Mouse (Mus musculus): ENCODE results near the gene Glrx2. TPM values are rescaled to one million over a fixed set of nuclear protein-coding genes. Genes with fewer than 3 reads are reported as not detected.

The Glrx2 gene
- polyA plus RNA-seq, 1 experiment from 2014 or later = 158 TPM

DNA sequence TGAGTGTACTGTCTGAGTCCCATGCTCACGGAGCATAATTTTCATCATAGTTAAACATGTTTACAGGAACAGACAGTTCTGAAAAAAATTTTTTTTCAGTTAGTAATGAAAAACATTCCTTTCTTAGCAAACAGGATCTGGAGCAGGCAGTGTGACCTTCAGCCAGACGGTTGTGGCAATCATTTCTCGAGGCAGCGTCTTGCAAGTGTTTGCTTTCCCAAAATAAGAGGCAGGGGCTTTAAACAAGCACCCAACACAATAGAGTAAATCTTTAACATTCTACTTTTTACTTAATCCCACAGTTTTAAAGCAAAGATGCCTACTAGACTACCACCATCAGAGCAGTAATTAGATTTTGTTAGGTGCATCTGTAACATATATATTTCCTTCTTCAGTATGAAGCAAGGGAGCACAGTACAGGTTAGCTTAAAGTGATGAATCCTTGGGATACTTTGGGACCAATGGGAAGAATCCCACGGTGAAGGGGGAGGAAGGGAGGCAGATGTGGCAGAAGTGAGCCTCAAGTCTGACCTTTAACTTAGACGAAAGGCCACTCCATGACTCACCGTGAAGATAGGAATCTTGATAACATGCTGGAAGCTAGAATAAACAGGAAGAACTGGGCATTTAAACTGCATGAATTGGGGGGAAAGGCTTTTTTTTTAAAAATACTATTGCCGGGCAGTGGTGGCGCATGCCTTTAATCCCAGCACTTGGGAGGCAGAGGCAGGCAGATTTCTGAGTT, 11.7 kb downstream of the Glrx2 start:
- no peak overlapping the region for H3K4me2 ChIP-seq
- no peaks in the 10 kb centered on the region for H3K4me1 ChIP-seq
- H3K27me3 ChIP-seq = no peaks in the 10 kb centered on the region
- no peak overlapping the region for H3K27ac ChIP-seq
- no peak for ATAC-seq (ENCODE audit: low FRiP score)
- 80% methylated on average over 9 of the region's 9 CpGs for WGBS
- no peak overlapping the region for H3K4me3 ChIP-seq (replicated peaks)
- H3K36me3 ChIP-seq (replicated peaks) = no peaks in the 10 kb centered on the region
- H3K9ac ChIP-seq = no peak overlapping the region
- no peaks in the 10 kb centered on the region for H3K9me3 ChIP-seq

GRCm38 (mm10) chr1:143730899-143731298, 14.8 kb downstream of the Glrx2 start:
- 86% methylated on average over 2 of the region's 2 CpGs for WGBS

DNA sequence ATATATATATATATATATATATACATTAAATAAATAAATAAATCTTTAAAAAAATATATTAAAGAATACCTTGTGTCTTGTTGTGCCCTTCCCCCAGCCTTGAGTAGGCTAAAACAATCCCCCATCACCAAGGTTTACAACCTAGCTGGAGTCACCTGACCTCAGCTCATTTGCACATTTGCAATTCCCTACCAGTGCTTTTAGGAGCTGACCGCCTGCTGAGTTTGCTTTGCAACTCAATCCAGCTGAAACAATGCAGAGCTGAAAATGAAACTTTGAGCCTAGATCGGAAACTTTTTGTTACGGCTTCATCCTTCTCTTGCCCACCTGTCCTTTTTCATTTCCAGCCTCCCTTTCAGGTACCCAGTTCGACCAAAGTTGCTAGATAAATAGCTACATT, 15.6 kb downstream of the Glrx2 start:
- H3K9me3 ChIP-seq = no peaks in the 10 kb centered on the region
- H3K9ac ChIP-seq = no peak overlapping the region
- 42% methylated on average over 4 of the region's 4 CpGs for WGBS
- H3K4me3 ChIP-seq (replicated peaks) = no peak overlapping the region
- H3K4me2 ChIP-seq = no peak overlapping the region
- no peaks in the 10 kb centered on the region for H3K36me3 ChIP-seq (replicated peaks)
- no peak overlapping the region for H3K27ac ChIP-seq
- no peaks in the 10 kb centered on the region for H3K4me1 ChIP-seq
- H3K27me3 ChIP-seq = no peaks in the 10 kb centered on the region
- ATAC-seq (ENCODE audit: low FRiP score) = no peak

More at GRCm38 (mm10) chr1:143730899-143731298, 14.8 kb downstream of the Glrx2 start:
- Histone ChIP-seq H3K27me3 (no peaks in the 10 kb centered on the region), H3K4me1 (no peaks in the 10 kb centered on the region), H3K4me2 (no peak overlapping the region), H3K9me3 (no peaks in the 10 kb centered on the region), H3K4me3 (replicated peaks) (no peak overlapping the region), H3K36me3 (replicated peaks) (no peaks in the 10 kb centered on the region), H3K9ac (no peak overlapping the region), H3K27ac (no peak overlapping the region)
- ATAC-seq (ENCODE audit: low FRiP score) = no peak

- WGBS = 73% methylated on average over 5 of the region's 5 CpGs
- H3K4me3 ChIP-seq (replicated peaks) = no peak overlapping the region
These were observed 17.8 kb downstream of the Glrx2 start for GRCm38 (mm10) chr1:143733914-143734410.

DNA sequence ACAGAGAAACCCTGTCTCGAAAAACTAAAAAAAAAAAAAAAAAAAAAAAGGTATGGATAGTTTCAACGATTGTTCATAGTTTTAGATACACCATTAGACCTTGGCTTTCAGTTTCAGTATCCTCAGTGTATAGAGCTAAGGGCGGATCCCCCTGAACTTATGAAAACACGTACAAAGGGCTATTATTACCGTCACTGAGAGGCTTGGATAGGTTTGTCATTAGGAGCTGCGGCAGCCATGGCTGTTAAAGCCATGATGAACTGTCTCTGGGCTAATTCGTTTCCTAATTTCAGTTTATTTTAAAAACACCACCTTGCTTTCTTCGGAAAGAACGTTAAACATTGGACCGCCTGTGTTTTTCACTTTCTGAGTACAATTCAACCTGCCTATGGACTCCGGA, 22.7 kb downstream of the Glrx2 start:
- Histone ChIP-seq H3K4me3 (replicated peaks) (peak overlapping the region; percentile 73), H3K9ac (peak overlapping the region; percentile 81), H3K36me3 (replicated peaks) (peaks cover 10% of the 10 kb centered on the region), H3K4me2 (peak overlapping the region; percentile 65), H3K27me3 (no peaks in the 10 kb centered on the region; the same call in 1 of the 2 replicates), H3K4me1 (peaks cover 20% of the 10 kb centered on the region), H3K9me3 (no peaks in the 10 kb centered on the region), H3K27ac (peak overlapping the region; percentile 92; the same call in 1 of the 2 replicates)
- 24% methylated on average over 11 of the region's 11 CpGs for WGBS
- no peak for ATAC-seq (ENCODE audit: low FRiP score)

More at GRCm38 (mm10) chr1:143733914-143734410, 17.8 kb downstream of the Glrx2 start:
- H3K27me3 ChIP-seq = no peaks in the 10 kb centered on the region; the same call in 1 of the 2 replicates
- H3K9ac ChIP-seq = no peak overlapping the region
- no peak overlapping the region for H3K27ac ChIP-seq
- H3K4me1 ChIP-seq = no peaks in the 10 kb centered on the region
- H3K36me3 ChIP-seq (replicated peaks) = no peaks in the 10 kb centered on the region
- no peak overlapping the region for H3K4me2 ChIP-seq
- H3K9me3 ChIP-seq = no peaks in the 10 kb centered on the region
- ATAC-seq (ENCODE audit: low FRiP score) = no peak

DNA sequence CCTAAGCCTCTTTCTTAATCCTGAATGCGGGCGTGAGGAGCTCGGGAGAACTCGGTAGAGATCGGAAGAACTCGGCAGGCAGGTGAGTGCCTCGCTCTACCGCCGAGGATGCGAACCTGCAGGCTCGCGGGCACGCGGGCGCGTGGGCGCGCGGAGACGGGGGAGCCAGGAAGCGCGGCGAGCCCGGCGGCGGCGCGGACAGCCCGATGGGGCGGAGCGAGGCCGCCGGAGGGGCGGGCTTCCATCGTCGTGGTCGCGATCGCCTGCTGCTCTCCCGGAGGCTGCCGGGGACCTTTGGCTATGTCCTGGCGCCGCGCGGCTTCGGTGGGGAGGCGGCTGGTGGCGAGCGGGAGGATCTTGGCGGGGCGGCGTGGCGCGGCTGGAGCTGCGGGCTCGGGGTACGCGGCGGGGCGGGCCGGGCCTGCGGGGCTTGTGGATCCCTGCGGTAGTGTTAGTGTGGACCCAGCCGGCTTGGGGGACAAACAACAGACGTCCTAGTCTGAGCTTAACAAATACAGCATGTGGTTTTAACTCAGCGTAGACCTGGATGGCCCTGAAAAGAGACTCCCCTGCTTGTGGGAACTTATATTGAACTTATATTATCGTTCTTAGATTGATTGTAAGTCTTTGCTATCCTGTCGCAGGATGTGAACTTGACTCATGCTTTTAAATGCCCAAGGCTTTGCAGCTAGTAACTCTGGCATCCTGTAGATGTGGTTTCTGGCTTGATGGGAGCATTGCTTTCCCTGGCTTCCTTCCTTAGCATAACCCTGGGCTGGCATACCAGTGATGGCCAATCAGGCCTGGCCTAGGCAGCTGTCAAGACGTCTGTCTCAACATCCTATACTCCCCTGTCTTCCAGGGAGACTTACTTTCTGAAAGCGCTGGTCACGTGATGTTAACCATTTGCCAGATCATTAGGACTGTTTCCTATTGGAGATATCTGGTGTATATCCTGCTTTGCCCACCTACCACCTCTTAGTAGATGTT, 23.5 kb downstream of the Glrx2 start:
- peak overlapping the region; percentile 81 for H3K9ac ChIP-seq
- no peaks in the 10 kb centered on the region; the same call in 1 of the 2 replicates for H3K27me3 ChIP-seq
- H3K4me2 ChIP-seq = peak overlapping the region; percentile 65
- H3K4me1 ChIP-seq = peaks cover 20% of the 10 kb centered on the region
- no peaks in the 10 kb centered on the region for H3K9me3 ChIP-seq
- ATAC-seq (ENCODE audit: low FRiP score) = peak; percentile 93
- H3K4me3 ChIP-seq (replicated peaks) = peak overlapping the region; percentile 73
- under 1% methylated on average over 71 of the region's 71 CpGs for WGBS
- H3K36me3 ChIP-seq (replicated peaks) = peaks cover 13% of the 10 kb centered on the region
- H3K27ac ChIP-seq = peak overlapping the region; percentile 92

DNA sequence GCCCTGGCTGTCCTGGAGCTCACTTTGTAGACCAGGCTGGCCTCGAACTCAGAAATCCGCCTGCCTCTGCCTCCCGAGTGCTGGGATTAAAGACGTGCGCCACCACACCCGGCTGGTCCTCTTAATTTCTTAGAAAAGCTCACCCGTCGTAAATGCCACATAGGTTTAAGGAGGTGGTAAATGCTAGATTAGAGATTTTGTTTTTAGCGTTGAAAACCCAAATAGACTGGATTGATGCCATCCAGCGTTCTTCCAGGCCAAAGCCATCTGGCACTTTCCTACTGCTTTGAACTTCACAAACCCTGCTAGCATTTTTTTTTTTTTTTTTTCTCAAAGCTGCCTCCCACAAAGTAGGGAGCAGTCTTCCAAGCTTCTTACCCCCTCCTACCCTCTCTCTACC, 24.4 kb downstream of the Glrx2 start:
- ATAC-seq (ENCODE audit: low FRiP score) = no peak
- peaks cover 20% of the 10 kb centered on the region for H3K36me3 ChIP-seq (replicated peaks)
- H3K27ac ChIP-seq = no peak overlapping the region
- H3K27me3 ChIP-seq = no peaks in the 10 kb centered on the region; the same call in 1 of the 2 replicates
- peaks cover 20% of the 10 kb centered on the region for H3K4me1 ChIP-seq
- no peak overlapping the region for H3K9ac ChIP-seq
- peak overlapping the region; percentile 65; the same call in 1 of the 2 replicates for H3K4me2 ChIP-seq
- 89% methylated on average over 9 of the region's 10 CpGs for WGBS
- H3K4me3 ChIP-seq (replicated peaks) = no peak overlapping the region
- no peaks in the 10 kb centered on the region for H3K9me3 ChIP-seq

GRCm38 (mm10) chr1:143741331-143741730, 25.2 kb downstream of the Glrx2 start:
- 79% methylated on average over 5 of the region's 5 CpGs for WGBS
- no peaks in the 10 kb centered on the region; the same call in 1 of the 2 replicates for H3K27me3 ChIP-seq
- ATAC-seq (ENCODE audit: low FRiP score) = no peak
- no peaks in the 10 kb centered on the region for H3K9me3 ChIP-seq
- H3K4me2 ChIP-seq = no peak overlapping the region
- peaks cover 25% of the 10 kb centered on the region for H3K36me3 ChIP-seq (replicated peaks)
- H3K4me1 ChIP-seq = peaks cover 20% of the 10 kb centered on the region
- no peak overlapping the region for H3K4me3 ChIP-seq (replicated peaks)
- H3K9ac ChIP-seq = no peak overlapping the region
- H3K27ac ChIP-seq = no peak overlapping the region

GRCm38 (mm10) chr1:143742186-143742585, 26.0 kb downstream of the Glrx2 start:
- H3K4me3 ChIP-seq (replicated peaks) = no peak overlapping the region
- no peaks in the 10 kb centered on the region; the same call in 1 of the 2 replicates for H3K27me3 ChIP-seq
- H3K4me1 ChIP-seq = peaks cover 20% of the 10 kb centered on the region
- no peaks in the 10 kb centered on the region for H3K9me3 ChIP-seq
- H3K4me2 ChIP-seq = peak overlapping the region; percentile 17; the same call in 1 of the 2 replicates
- peak overlapping the region; percentile 78 for H3K27ac ChIP-seq
- peak; percentile 49; the same call in 1 of the 2 replicates for ATAC-seq (ENCODE audit: low FRiP score)
- no peak overlapping the region for H3K9ac ChIP-seq
- 18% methylated on average over 6 of the region's 6 CpGs for WGBS
- peaks cover 29% of the 10 kb centered on the region for H3K36me3 ChIP-seq (replicated peaks)

DNA sequence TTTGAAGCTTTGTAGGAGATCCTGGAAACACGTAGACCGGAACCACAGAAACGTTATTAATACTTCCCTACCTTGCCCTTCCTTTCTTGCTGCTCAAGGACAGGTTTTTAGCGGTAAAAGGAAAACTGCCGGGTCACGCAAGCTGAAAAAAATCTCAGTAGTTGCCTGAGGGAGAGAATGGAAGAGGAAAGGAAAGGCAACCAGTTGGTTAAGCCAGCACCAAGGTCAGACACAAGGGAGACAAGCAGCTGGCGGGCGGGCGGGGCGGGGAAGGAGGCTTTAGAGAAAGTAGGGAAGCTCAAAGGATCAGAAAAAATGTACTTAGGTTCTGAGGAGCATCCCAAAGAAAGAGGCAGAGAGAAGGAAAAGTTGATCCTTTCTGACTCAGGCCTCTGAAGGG, 29.7 kb downstream of the Glrx2 start:
- ATAC-seq (ENCODE audit: low FRiP score) = no peak

GRCm38 (mm10) chr1:143762159-143762558, 46.0 kb downstream of the Glrx2 start:
- no peak overlapping the region for H3K4me3 ChIP-seq (replicated peaks)
- no peaks in the 10 kb centered on the region for H3K9me3 ChIP-seq
- no peak overlapping the region for H3K4me2 ChIP-seq
- no peak for ATAC-seq (ENCODE audit: low FRiP score)
- H3K36me3 ChIP-seq (replicated peaks) = peaks cover 65% of the 10 kb centered on the region
- no peak overlapping the region for H3K9ac ChIP-seq
- no peaks in the 10 kb centered on the region for H3K27me3 ChIP-seq
- H3K27ac ChIP-seq = no peak overlapping the region
- WGBS = 95% methylated on average over 8 of the region's 8 CpGs
- no peaks in the 10 kb centered on the region for H3K4me1 ChIP-seq

More for the DNA sequence above, 29.7 kb downstream of the Glrx2 start:
- Histone ChIP-seq H3K36me3 (replicated peaks) (peaks cover 44% of the 10 kb centered on the region), H3K4me1 (peaks cover 13% of the 10 kb centered on the region), H3K9ac (no peak overlapping the region), H3K4me2 (no peak overlapping the region), H3K27ac (no peak overlapping the region), H3K4me3 (replicated peaks) (no peak overlapping the region), H3K9me3 (no peaks in the 10 kb centered on the region), H3K27me3 (no peaks in the 10 kb centered on the region)
- WGBS = 88% methylated on average over 10 of the region's 10 CpGs

DNA sequence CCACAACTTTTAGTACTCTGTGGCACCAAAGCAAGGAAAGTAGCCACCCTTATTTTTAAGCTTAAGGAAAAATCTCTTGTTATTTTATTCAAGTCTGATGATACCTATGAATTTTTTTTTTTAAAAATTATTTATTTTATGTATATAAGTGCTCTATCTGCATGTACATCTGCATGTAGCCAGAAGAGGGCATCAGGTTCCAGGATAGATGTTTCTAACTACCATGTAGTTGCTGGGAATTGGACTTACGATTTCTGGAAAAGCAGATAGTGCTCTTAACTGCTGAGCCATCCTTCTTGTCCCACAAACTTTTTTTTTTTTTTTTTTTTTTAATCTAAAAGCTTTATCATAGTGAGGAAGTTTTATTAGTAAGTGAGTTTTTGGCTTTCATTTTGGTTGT, 48.3 kb downstream of the Glrx2 start:
- H3K4me2 ChIP-seq = no peak overlapping the region
- no peak overlapping the region for H3K9ac ChIP-seq
- no peak for ATAC-seq (ENCODE audit: low FRiP score)
- H3K27me3 ChIP-seq = no peaks in the 10 kb centered on the region
- H3K4me3 ChIP-seq (replicated peaks) = no peak overlapping the region
- no peaks in the 10 kb centered on the region for H3K4me1 ChIP-seq
- H3K27ac ChIP-seq = no peak overlapping the region
- H3K36me3 ChIP-seq (replicated peaks) = peaks cover 47% of the 10 kb centered on the region
- 80% methylated on average over 1 of the region's 1 CpGs for WGBS
- no peaks in the 10 kb centered on the region for H3K9me3 ChIP-seq
